Mouse (Mus musculus): ENCODE measurements around the gene Ccdc90b. TPM values are rescaled to one million over a fixed set of nuclear protein-coding genes. Genes with fewer than 3 reads are reported as not detected.

Ccdc90b gene
- polyA plus RNA-seq, 1 experiment from 2014 or later, result 82.3 TPM

DNA sequence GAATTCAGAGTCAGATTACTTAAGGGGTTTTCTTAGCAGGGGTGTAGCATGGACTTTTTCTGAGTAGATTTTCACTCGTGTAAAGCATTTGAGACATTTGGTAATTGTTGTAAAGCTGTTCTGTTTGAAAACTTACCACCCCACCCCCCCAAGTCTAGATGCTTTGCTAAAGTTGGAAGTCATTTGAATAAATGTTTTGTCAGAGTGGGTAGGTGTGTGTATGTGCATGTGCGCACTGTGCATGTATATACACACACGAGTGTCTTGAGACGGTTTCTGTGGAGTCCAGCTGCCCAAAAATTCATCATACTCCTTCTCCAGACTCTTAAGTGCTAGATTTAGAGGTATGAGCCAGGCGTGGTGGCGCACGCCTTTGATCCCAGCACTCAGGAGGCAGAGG, 22.6 kb downstream of the Ccdc90b start:
- no peaks in the 10 kb centered on the region for H3K9me3 ChIP-seq
- H3K27me3 ChIP-seq, result no peaks in the 10 kb centered on the region
- no peaks in the 10 kb centered on the region for H3K4me1 ChIP-seq (replicated peaks)
- no peak overlapping the region for H3K27ac ChIP-seq
- H3K9ac ChIP-seq (replicated peaks), result no peak overlapping the region
- H3K4me3 ChIP-seq (replicated peaks), result no peak overlapping the region
- H3K4me2 ChIP-seq (replicated peaks), result no peak overlapping the region
- WGBS, result 97% methylated on average over 7 of the region's 7 CpGs
- ATAC-seq, result no peak
- peaks cover 28% of the 10 kb centered on the region for H3K36me3 ChIP-seq

DNA sequence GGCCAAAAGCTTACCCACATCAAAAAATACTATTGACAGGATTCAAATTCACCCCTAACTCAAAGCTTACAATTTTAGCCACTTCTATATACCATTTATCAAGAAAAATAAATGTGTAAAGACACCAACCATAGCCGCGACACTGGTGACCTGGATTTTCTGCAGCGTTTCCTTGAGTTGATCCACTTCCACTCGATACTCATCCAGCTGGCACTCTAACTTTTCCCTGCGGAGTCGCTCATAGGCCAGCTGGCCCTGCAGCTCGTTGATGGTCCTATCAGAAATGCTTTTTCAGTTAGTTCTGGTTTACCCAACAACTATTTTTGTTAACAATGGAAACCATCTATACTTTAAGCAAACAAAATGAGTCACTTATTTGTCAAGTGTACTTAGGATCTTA, 29.0 kb downstream of the Ccdc90b start:
- 94% methylated on average over 7 of the region's 7 CpGs for WGBS
- H3K4me1 ChIP-seq (replicated peaks), result no peaks in the 10 kb centered on the region
- no peaks in the 10 kb centered on the region for H3K27me3 ChIP-seq
- H3K9me3 ChIP-seq, result no peaks in the 10 kb centered on the region
- ATAC-seq, result no peak
- H3K36me3 ChIP-seq, result no peaks in the 10 kb centered on the region
- H3K4me2 ChIP-seq (replicated peaks), result no peak overlapping the region
- H3K4me3 ChIP-seq (replicated peaks), result no peak overlapping the region
- H3K27ac ChIP-seq, result no peak overlapping the region
- H3K9ac ChIP-seq (replicated peaks), result no peak overlapping the region

DNA sequence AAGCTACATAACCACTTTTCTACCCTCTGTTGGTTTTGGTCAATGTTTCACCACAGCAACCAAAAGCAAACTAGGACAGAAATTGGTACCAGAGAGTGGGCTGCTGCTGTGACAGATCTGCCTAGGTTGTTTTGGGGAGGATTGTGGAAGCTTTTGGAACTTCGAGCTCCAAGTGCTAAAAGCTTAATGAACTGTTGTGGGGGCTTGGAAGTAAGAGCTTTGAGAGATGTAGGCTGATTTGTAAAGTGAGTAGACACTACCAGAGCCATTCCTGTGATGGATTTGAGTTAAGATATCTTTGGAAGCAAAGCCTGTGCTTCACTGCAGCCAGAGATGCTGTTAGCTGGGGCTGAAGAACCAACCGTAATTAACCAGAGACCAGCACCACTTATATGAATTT, 29.9 kb downstream of the Ccdc90b start:
- no peak overlapping the region for H3K4me3 ChIP-seq (replicated peaks)
- H3K9me3 ChIP-seq, result no peaks in the 10 kb centered on the region
- H3K27ac ChIP-seq, result no peak overlapping the region
- H3K36me3 ChIP-seq, result no peaks in the 10 kb centered on the region
- H3K27me3 ChIP-seq, result no peaks in the 10 kb centered on the region
- no peak for ATAC-seq
- 90% methylated on average over 2 of the region's 2 CpGs for WGBS
- H3K4me2 ChIP-seq (replicated peaks), result no peak overlapping the region
- H3K9ac ChIP-seq (replicated peaks), result no peak overlapping the region
- H3K4me1 ChIP-seq (replicated peaks), result no peaks in the 10 kb centered on the region

DNA sequence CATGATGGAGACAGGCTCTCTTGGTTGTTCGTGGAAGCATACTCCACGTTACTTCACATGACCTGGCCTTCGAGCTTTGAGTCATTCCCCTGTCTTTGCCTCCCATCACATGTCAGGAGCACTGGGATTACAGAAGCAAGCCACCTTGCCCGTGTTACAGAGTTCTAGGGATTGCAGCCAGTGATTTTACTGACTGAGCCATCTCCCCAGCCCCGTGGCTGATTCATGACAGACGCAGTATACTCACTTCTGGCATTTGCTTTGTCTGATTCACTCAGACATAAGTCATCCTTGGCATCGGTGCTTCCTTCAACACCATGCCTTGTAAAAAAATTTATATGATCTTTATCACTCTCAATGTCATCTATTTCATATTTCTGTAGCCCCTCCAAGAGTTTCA, 44.0 kb downstream of the Ccdc90b start:
- ATAC-seq, result no peak
- Histone ChIP-seq H3K4me3 (replicated peaks) (no peak overlapping the region), H3K27me3 (no peaks in the 10 kb centered on the region), H3K4me2 (replicated peaks) (no peak overlapping the region), H3K9me3 (peaks cover 3% of the 10 kb centered on the region; the same call in 1 of the 2 replicates), H3K4me1 (replicated peaks) (no peaks in the 10 kb centered on the region), H3K9ac (replicated peaks) (no peak overlapping the region), H3K27ac (no peak overlapping the region), H3K36me3 (peaks cover 28% of the 10 kb centered on the region)
- WGBS, result 95% methylated on average over 7 of the region's 7 CpGs

DNA sequence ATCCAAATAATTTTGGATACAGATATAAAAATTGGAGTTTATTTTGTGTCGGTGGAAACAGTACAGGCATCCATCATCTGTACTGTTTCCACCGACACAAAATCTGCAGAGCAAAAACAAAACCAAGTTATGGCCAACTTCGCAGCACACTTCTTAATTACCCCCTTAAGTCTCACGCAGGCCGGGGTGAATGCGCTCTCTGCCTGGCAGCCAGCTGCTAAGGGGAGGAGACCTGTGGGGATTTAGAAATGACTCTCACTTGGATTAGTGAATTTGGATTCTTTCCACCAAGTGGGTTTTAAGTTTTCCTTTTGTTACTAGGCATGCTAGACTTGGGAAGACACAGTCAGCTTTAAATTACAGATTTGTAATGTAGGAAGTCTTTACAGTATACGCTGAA, 49.9 kb downstream of the Ccdc90b start:
- Histone ChIP-seq H3K27ac (no peak overlapping the region), H3K4me2 (replicated peaks) (no peak overlapping the region), H3K4me1 (replicated peaks) (no peaks in the 10 kb centered on the region), H3K27me3 (no peaks in the 10 kb centered on the region), H3K4me3 (replicated peaks) (no peak overlapping the region), H3K9me3 (no peaks in the 10 kb centered on the region), H3K9ac (replicated peaks) (no peak overlapping the region), H3K36me3 (peaks cover 24% of the 10 kb centered on the region; the same call in 1 of the 2 replicates)
- 53% methylated on average over 7 of the region's 7 CpGs for WGBS
- ATAC-seq, result no peak

DNA sequence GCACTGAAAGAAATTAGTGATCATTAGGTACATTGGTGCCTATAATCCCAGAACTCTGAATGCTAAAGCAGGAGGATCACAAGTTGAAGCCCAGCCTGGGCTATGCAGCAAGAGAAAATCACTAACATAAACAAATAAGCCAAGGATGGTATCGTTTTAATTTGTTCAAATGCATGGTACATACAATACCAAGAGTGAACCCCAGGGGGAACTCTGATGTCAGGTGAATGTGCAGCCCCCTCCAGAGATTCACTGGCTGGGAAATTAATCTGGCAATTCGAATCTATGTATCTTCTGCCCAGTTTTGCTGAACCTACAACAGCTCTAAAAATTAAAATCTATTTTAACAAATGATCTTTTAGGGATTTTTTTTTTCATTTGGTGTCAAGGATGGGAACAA, 63.5 kb downstream of the Ccdc90b start:
- no peaks in the 10 kb centered on the region for H3K4me1 ChIP-seq (replicated peaks)
- no peaks in the 10 kb centered on the region for H3K27me3 ChIP-seq
- H3K4me2 ChIP-seq (replicated peaks), result no peak overlapping the region
- H3K9me3 ChIP-seq, result no peaks in the 10 kb centered on the region
- peaks cover 9% of the 10 kb centered on the region for H3K36me3 ChIP-seq
- WGBS, result 55% methylated on average over 2 of the region's 2 CpGs
- no peak overlapping the region for H3K27ac ChIP-seq
- ATAC-seq, result no peak
- H3K9ac ChIP-seq (replicated peaks), result no peak overlapping the region
- H3K4me3 ChIP-seq (replicated peaks), result no peak overlapping the region

DNA sequence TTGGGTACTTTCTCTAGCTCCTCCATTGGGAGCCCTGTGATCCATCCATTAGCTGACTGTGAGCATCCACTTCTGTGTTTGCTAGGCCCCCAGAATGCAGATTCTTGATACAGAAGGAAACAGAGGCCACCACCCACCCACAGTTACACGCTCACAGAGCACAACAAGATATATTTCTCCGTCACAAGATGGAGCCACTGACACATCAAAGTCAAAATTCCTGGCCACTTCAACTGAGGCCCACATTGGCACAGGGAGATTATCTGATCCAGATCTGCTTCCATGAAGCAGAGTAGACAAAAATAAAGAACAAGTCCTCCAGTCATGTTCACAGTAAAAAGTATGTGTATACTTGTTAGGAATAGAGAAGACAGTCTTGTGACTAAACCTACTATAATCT, 69.2 kb downstream of the Ccdc90b start:
- Histone ChIP-seq H3K27me3 (no peaks in the 10 kb centered on the region), H3K36me3 (0 out of 2 replicates have a peak, but pooled peaks cover 2% of the 10 kb centered on the region), H3K9ac (replicated peaks) (no peak overlapping the region), H3K4me2 (replicated peaks) (no peak overlapping the region), H3K4me1 (replicated peaks) (no peaks in the 10 kb centered on the region), H3K9me3 (no peaks in the 10 kb centered on the region), H3K27ac (no peak overlapping the region), H3K4me3 (replicated peaks) (no peak overlapping the region)
- no peak for ATAC-seq
- WGBS, result 45% methylated on average over 2 of the region's 2 CpGs

Other genes starting within 250 kb of the Ccdc90b start
- 17.9 and 20.3 TPM in 2 replicates for gene Ankrd42, start 76.0 kb downstream of the Ccdc90b start, polyA plus RNA-seq (2015; fragmentation: Nextera tagmentation; extraction: Ambion mirVana)
- 24.6 and 25.3 TPM in 2 replicates for gene Pcf11, start 108.8 kb downstream of the Ccdc90b start, polyA plus RNA-seq (2015; fragmentation: Nextera tagmentation; extraction: Ambion mirVana)
- 21.6 and 22.4 TPM in 2 replicates for gene Rab30, start 180.5 kb downstream of the Ccdc90b start, polyA plus RNA-seq (2015; fragmentation: Nextera tagmentation; extraction: Ambion mirVana)

All from midbrain, embryonic 13.5 days (tissue).